Mouse (Mus musculus) CH12.LX (cell line): ENCODE measurements around the gene Wdr47.
A peak's percentile ranks its signal among the peaks of the same experiment; 100 is the strongest.

ENCODE experiments used
- CTCF ChIP-seq, 2 experiments: IDR thresholded peaks in 1 of 2; conservative IDR thresholded peaks in 1 of 2; 2 replicates each; pipeline ENCODE4 v1.5.1; 2011 to 2012; ENCODE audit warnings: low read depth in 2 of 2, low read length in 2 of 2, improper control_type of control experiment in 1 of 2, inconsistent platforms in 1 of 2, mild to moderate bottlenecking in 1 of 2, moderate library complexity in 1 of 2
- MAX ChIP-seq: IDR thresholded peaks from 2 replicates; pipeline ENCODE4 v1.6.1; 2011; ENCODE audit warnings: low read length, improper control_type of control experiment
- MXI1 ChIP-seq: IDR thresholded peaks from 2 replicates; pipeline ENCODE4 v1.6.1; 2011; ENCODE audit warnings: mild to moderate bottlenecking, low read depth, low read length, improper control_type of control experiment
- NRF1 ChIP-seq: IDR thresholded peaks from 2 replicates; pipeline ENCODE4 v1.6.1; 2014; ENCODE audit warnings: low read depth, mild to moderate bottlenecking, inconsistent platforms, low read length, improper control_type of control experiment, moderate library complexity
- POLR2A ChIP-seq: IDR thresholded peaks from 2 replicates; pipeline ENCODE4 v1.6.1; 2011; ENCODE audit warnings: low read depth, mild to moderate bottlenecking, improper control_type of control experiment, low read length
- POLR2AphosphoS2 ChIP-seq: IDR thresholded peaks from 2 replicates; pipeline ENCODE4 v1.6.1; 2011; ENCODE audit warnings: low read depth, low read length, improper control_type of control experiment
- TBP ChIP-seq: conservative IDR thresholded peaks from 2 replicates; pipeline ENCODE4 v1.6.1; 2011; ENCODE audit warnings: low read depth, low read length, improper control_type of control experiment
- TCF12 ChIP-seq: IDR thresholded peaks from 2 replicates; pipeline ENCODE4 v1.6.1; 2014; ENCODE audit warnings: low read depth, mild to moderate bottlenecking, inconsistent platforms, low read length, improper control_type of control experiment
- ZC3H11A ChIP-seq: IDR thresholded peaks from 2 replicates; pipeline ENCODE4 v1.6.1; 2012; ENCODE audit warnings: low read depth, mild to moderate bottlenecking, inconsistent platforms, low read length, improper control_type of control experiment
- ZMIZ1 ChIP-seq: IDR thresholded peaks from 2 replicates; pipeline ENCODE4 v1.6.1; 2012; ENCODE audit warnings: low read depth, mild to moderate bottlenecking, inconsistent platforms, low read length, improper control_type of control experiment

DNA sequence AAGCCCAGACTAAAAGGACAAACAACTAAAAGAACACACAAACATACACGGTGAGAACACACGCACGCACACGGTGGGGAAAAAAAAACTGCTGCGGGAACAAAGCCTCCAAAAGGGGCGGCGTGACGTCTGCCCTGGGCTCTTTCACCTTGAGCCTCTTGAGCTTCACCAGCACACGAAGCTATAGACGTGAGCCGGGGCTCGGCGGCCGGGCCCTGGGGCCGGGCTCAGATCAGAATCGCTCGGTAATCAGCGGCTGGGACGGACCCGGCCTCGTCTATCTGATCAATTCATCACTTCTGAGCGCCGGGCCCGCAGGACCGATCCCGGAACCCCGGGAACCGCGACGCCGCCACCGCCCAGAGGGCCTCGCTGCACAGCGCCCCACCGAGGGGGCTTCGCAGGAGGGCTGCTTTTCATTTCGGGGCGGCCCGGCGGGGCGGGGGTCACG, 36.9 kb upstream of the Wdr47 start:
- TF ChIP-seq TCF12 (no peak), POLR2A (no peak), CTCF (conservative IDR thresholded peaks at IDR 0.05 in 1 of 2, IDR thresholded peaks at IDR 0.05 in 1 of 2; ENCODE audit: low read depth in 2 of 2, low read length in 2 of 2) (no peak; a peak in 1 of 4 replicates), MXI1 (peak; percentile 51; the same call in 1 of the 2 replicates), MAX (no peak), TBP (no peak), ZMIZ1 (no peak), NRF1 (no peak), POLR2AphosphoS2 (no peak), ZC3H11A (no peak)
